ENCODE assay signal across 10 mouse cellular contexts in genomic region chr17:24676187-24676586, GRCm38 (mm10). TPM values are rescaled to one million over a fixed set of nuclear protein-coding genes. Genes with fewer than 3 reads are reported as not detected.
A peak's percentile ranks its signal among the peaks of the same experiment; 100 is the strongest.
DNase-seq lines count a peak whose midpoint lies in the region; ATAC-seq and TF ChIP-seq lines count a peak whose summit lies in the region.
"Had no signal": no experiment of that assay in that cellular context is flagged by ENCODE, and none has a peak within 500 bp of the region (broad histone marks: within the 10 kb centered on the region; RNA-seq: fewer than 3 reads in every experiment).

No protein-coding gene starts in this region.

- no peaks in the 10 kb centered on the region for H3K36me3 ChIP-seq in kidney, adult 2 months (ENCODE audit: control insufficient read depth, insufficient read depth, low read length)
- H3K36me3 ChIP-seq in kidney, embryonic 14.5 days (ENCODE audit: control insufficient read depth, insufficient read depth, low read length) = peaks cover 47% of the 10 kb centered on the region
- peaks cover 46% of the 10 kb centered on the region for H3K36me3 ChIP-seq in midbrain, postnatal 0 days (ENCODE audit: insufficient read depth, low read length)

- peak; percentile 67 for DNase-seq in kidney, adult 2 months
- peak; percentile 87 for DNase-seq in ES-CJ7 (ENCODE audit: low read depth, low spot score)
- DNase-seq in c-Kit-positive CD71-positive TER-119-positive erythroid progenitor cells, embryonic 14.5 days (ENCODE audit: low spot score) = peak; percentile 76
- DNase-seq in forelimb bud, embryonic 11.5 days (ENCODE audit: low read depth, low spot score) = peak; percentile 85
- peak; percentile 82 to 86 for DNase-seq in kidney, postnatal 4 days
- DNase-seq in midbrain, postnatal 0 days (ENCODE audit: low spot score) = peak; percentile 71
- DNase-seq in thymus, postnatal 14 days = peak; percentile 79

- peaks cover 8% of the 10 kb centered on the region for H3K4me1 ChIP-seq in kidney, adult 2 months (ENCODE audit: control insufficient read depth, insufficient read depth, low read length)
- peaks cover 12% of the 10 kb centered on the region for H3K4me1 ChIP-seq in kidney, embryonic 14.5 days (ENCODE audit: control insufficient read depth, insufficient read depth, low read length)
- H3K4me1 ChIP-seq in midbrain, postnatal 0 days (ENCODE audit: insufficient read depth, low read length) = peaks cover 10% of the 10 kb centered on the region; the same call in 1 of the 2 replicates

- ATAC-seq in kidney, embryonic 14.5 days (ENCODE audit: low FRiP score, low TSS enrichment) = no peak
- ATAC-seq in midbrain, postnatal 0 days (ENCODE audit: low FRiP score) = no peak

- TF ChIP-seq CTCF in kidney, adult 2 months (conservative IDR thresholded peaks at IDR 0.05; ENCODE audit: insufficient read depth, insufficient read length, low read depth, low read length) = peak; percentile 66
- TF ChIP-seq CTCF in midbrain, postnatal 0 days (IDR thresholded peaks at IDR 0.05) = peak; percentile 82

- no peak overlapping the region for H3K4me3 ChIP-seq in kidney, adult 2 months (ENCODE audit: insufficient read depth, low read depth, low read length)
- no peak overlapping the region for H3K4me3 ChIP-seq in kidney, embryonic 14.5 days (ENCODE audit: low read length)
- H3K4me3 ChIP-seq in midbrain, postnatal 0 days (ENCODE audit: low read depth, low read length) = no peak overlapping the region
- H3K4me3 ChIP-seq: erythroblast, embryonic 14.5 days; megakaryocyte, embryonic 14.5 days had no signal

- 58% methylated on average over 2 of the region's 2 CpGs for WGBS in kidney, adult 2 months
- 68% methylated on average over 2 of the region's 2 CpGs for WGBS in kidney, embryonic 14.5 days
- WGBS in midbrain, postnatal 0 days = 53% methylated on average over 2 of the region's 2 CpGs

- no peaks in the 10 kb centered on the region for H3K9me3 ChIP-seq in kidney, embryonic 14.5 days (ENCODE audit: control insufficient read depth, low read length)
- H3K9me3 ChIP-seq in midbrain, postnatal 0 days (ENCODE audit: low read length) = no peaks in the 10 kb centered on the region
- H3K9me3 ChIP-seq: megakaryocyte, embryonic 14.5 days had no signal

- H3K27me3 ChIP-seq in kidney, adult 2 months (replicated peaks; ENCODE audit: control insufficient read depth, insufficient read depth, low read length) = no peaks in the 10 kb centered on the region
- no peaks in the 10 kb centered on the region for H3K27me3 ChIP-seq in kidney, embryonic 14.5 days (ENCODE audit: control insufficient read depth, insufficient read depth, low read length)
- no peaks in the 10 kb centered on the region for H3K27me3 ChIP-seq in midbrain, postnatal 0 days (ENCODE audit: insufficient read depth, low read length)
- H3K27me3 ChIP-seq: megakaryocyte, embryonic 14.5 days had no signal

- H3K9ac ChIP-seq in kidney, embryonic 14.5 days (ENCODE audit: low read depth, low read length) = no peak overlapping the region
- no peak overlapping the region for H3K9ac ChIP-seq in midbrain, postnatal 0 days (replicated peaks; ENCODE audit: low read length, poor library complexity, severe bottlenecking)

- H3K4me2 ChIP-seq in kidney, embryonic 14.5 days (replicated peaks; ENCODE audit: low read depth, low read length) = no peak overlapping the region
- no peak overlapping the region for H3K4me2 ChIP-seq in midbrain, postnatal 0 days (ENCODE audit: low read depth, low read length, poor library complexity, severe bottlenecking)

- H3K27ac ChIP-seq in kidney, adult 2 months (ENCODE audit: insufficient read depth, low read depth, low read length) = no peak overlapping the region
- no peak overlapping the region for H3K27ac ChIP-seq in kidney, embryonic 14.5 days (ENCODE audit: low read depth, low read length)
- no peak overlapping the region for H3K27ac ChIP-seq in midbrain, postnatal 0 days (ENCODE audit: low read depth, low read length)

- TF ChIP-seq POLR2A in kidney, adult 2 months (IDR thresholded peaks at IDR 0.05; ENCODE audit: low read depth, low read length) = no peak

RNA-seq across cellular contexts. Expression of gene Zfp598, which starts 6.7 kb away (rescaled TPM):
- polyA plus RNA-seq in kidney, adult 2 months (2012; rRNA removed) = 44.3 and 57.6 TPM in 2 replicates
- polyA plus RNA-seq in kidney, embryonic 14.5 days (2014; fragmentation: Nextera tagmentation; extraction: Ambion mirVana) = 25.3 and 34.4 TPM in 2 replicates
- total RNA-seq in midbrain, postnatal 0 days (2014; rRNA removed) = 36.4 and 40.0 TPM in 2 replicates
- 15.7 and 16.4 TPM in 2 replicates for polyA plus RNA-seq in midbrain, postnatal 0 days (2015; fragmentation: Nextera tagmentation; extraction: Ambion mirVana)

RNA-seq across cellular contexts. Expression of gene Syngr3, which starts 13.6 kb away (rescaled TPM):
- polyA plus RNA-seq in kidney, adult 2 months (2012; rRNA removed) = 1.5 and 2.2 TPM in 2 replicates
- 1.0 and 1.2 TPM in 2 replicates for polyA plus RNA-seq in kidney, embryonic 14.5 days (2014; fragmentation: Nextera tagmentation; extraction: Ambion mirVana)
- total RNA-seq in midbrain, postnatal 0 days (2014; rRNA removed) = 330 and 376 TPM in 2 replicates
- 334 and 375 TPM in 2 replicates for polyA plus RNA-seq in midbrain, postnatal 0 days (2015; fragmentation: Nextera tagmentation; extraction: Ambion mirVana)
- polyA plus RNA-seq: erythroblast, embryonic 14.5 days had no signal

RNA-seq across cellular contexts. Expression of gene Npw, which starts 17.9 kb away (rescaled TPM):
- polyA plus RNA-seq in kidney, adult 2 months (2012; rRNA removed) = not detected in 2 replicates
- polyA plus RNA-seq in kidney, embryonic 14.5 days (2014; fragmentation: Nextera tagmentation; extraction: Ambion mirVana) = 0.66 TPM in 1 of 2 replicates, not detected in the other
- not detected in 2 replicates for total RNA-seq in midbrain, postnatal 0 days (2014; rRNA removed)
- 0.59 and 0.86 TPM in 2 replicates for polyA plus RNA-seq in midbrain, postnatal 0 days (2015; fragmentation: Nextera tagmentation; extraction: Ambion mirVana)
- polyA plus RNA-seq: erythroblast, embryonic 14.5 days had no signal

RNA-seq across cellular contexts. Expression of gene Gfer, which starts 19.8 kb away (rescaled TPM):
- polyA plus RNA-seq in kidney, adult 2 months (2012; rRNA removed) = 29.8 and 34.7 TPM in 2 replicates
- 48.1 and 54.4 TPM in 2 replicates for polyA plus RNA-seq in kidney, embryonic 14.5 days (2014; fragmentation: Nextera tagmentation; extraction: Ambion mirVana)
- 28.0 and 44.3 TPM in 2 replicates for total RNA-seq in midbrain, postnatal 0 days (2014; rRNA removed)
- polyA plus RNA-seq in midbrain, postnatal 0 days (2015; fragmentation: Nextera tagmentation; extraction: Ambion mirVana) = 36.7 and 39.4 TPM in 2 replicates

RNA-seq across cellular contexts. Expression of gene Noxo1, which starts 19.8 kb away (rescaled TPM):
- 5.6 and 7.1 TPM in 2 replicates for polyA plus RNA-seq in kidney, adult 2 months (2012; rRNA removed)
- 3.1 and 3.5 TPM in 2 replicates for polyA plus RNA-seq in kidney, embryonic 14.5 days (2014; fragmentation: Nextera tagmentation; extraction: Ambion mirVana)
- total RNA-seq in midbrain, postnatal 0 days (2014; rRNA removed) = 7.2 and 11.1 TPM in 2 replicates
- polyA plus RNA-seq in midbrain, postnatal 0 days (2015; fragmentation: Nextera tagmentation; extraction: Ambion mirVana) = 1.9 and 2.1 TPM in 2 replicates

Comparison
In these comparisons a context has a peak if more than half of its experiments do, and no peak if none do; other contexts are left out.
1. RNA of gene Syngr3, which starts 13.6 kb away (polyA plus RNA-seq): 334 to 375 TPM in midbrain, postnatal 0 days; 1.5 to 2.2 TPM in kidney, adult 2 months and 1.0 to 1.2 TPM in kidney, embryonic 14.5 days; every median in the first group is over 100 times any median in the second.
2. Peak in every context shown above with its lines, with median percentiles within 50 percentile points of each other: DNase-seq.